Mouse (Mus musculus): ENCODE measurements around the gene Accsl. TPM values are rescaled to one million over a fixed set of nuclear protein-coding genes. Genes with fewer than 3 reads are reported as not detected.
A peak's percentile ranks its signal among the peaks of the same experiment; 100 is the strongest.

The Accsl gene
- polyA plus RNA-seq, 1 experiment = 1.3 TPM

DNA sequence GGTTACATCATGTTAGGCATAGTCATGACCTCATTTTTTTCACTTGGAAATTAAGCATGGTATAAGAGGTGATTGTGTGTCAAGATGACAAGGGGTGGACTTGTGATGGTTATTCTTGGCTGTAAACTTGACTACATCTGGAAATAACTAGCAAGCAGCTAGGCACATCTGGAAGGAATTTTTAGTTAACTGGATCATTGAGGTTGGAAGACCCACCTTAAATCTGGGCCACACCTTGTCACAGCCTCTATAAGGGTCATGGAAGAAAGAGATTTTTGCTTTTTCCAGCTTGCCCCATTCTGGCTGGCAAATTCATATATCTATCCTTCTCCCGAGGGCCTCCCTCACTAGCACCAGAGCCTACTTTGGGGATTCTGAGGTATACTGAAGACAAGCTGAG lies 17.7 kb downstream of the Accsl start:
- H3K4me3 ChIP-seq (ENCODE audit: low read depth, low read length) = no peak overlapping the region
- peaks cover 2% of the 10 kb centered on the region for H3K4me1 ChIP-seq (ENCODE audit: control insufficient read depth, insufficient read depth, low read length)
- no peaks in the 10 kb centered on the region for H3K9me3 ChIP-seq (replicated peaks; ENCODE audit: control insufficient read depth, insufficient read depth, low read length, poor library complexity, severe bottlenecking)
- H3K9ac ChIP-seq (ENCODE audit: low read depth, poor library complexity, severe bottlenecking) = no peak overlapping the region
- H3K36me3 ChIP-seq (ENCODE audit: control insufficient read depth, insufficient read depth, low read length, poor library complexity, severe bottlenecking) = no peaks in the 10 kb centered on the region
- H3K27me3 ChIP-seq (ENCODE audit: control insufficient read depth, insufficient read depth, low read length, poor library complexity, severe bottlenecking) = no peaks in the 10 kb centered on the region
- no peak for TF ChIP-seq POLR2A (IDR thresholded peaks at IDR 0.05; ENCODE audit: insufficient read depth, low read length)
- TF ChIP-seq CTCF (IDR thresholded peaks at IDR 0.05; ENCODE audit: low read depth, low read length) = no peak
- TF ChIP-seq EP300 (IDR thresholded peaks at IDR 0.05; ENCODE audit: insufficient read depth, low read depth, low read length) = no peak
- no peak overlapping the region for H3K27ac ChIP-seq (ENCODE audit: insufficient read depth, low read length)

DNA sequence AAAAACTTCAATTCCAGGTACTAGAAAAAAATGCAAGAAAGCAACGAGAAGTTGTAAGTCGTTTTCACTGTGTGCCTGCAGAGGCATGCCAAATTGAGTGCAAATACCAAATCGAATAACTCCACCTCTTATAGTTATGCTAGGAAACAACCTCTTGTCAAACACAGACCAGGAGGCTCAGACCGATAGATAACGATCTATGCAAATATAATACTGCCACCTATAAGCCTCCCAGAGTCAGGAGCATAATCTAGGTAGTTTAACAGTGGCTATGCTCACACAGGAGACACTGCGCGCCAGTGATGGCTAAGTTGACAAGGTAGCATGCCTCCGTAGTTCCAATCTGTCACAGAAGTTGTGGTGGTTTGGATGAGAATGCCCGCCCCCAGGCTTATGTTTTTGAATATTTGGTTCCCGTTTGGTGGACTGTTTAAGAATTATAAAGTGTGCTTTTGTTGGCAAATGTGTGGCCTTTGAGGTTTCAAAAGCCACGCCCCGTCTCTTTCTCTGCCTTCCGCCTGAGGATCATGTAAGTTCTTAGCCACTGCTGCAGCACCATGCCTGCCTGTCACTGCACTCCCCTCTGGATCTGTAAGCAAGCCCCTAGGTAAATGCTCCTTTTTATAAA lies 18.5 kb downstream of the Accsl start:
- Histone ChIP-seq H3K27me3 (ENCODE audit: control insufficient read depth, insufficient read depth, low read length, poor library complexity, severe bottlenecking) (no peaks in the 10 kb centered on the region), H3K27ac (ENCODE audit: insufficient read depth, low read length) (no peak overlapping the region), H3K9me3 (replicated peaks; ENCODE audit: control insufficient read depth, insufficient read depth, low read length, poor library complexity, severe bottlenecking) (no peaks in the 10 kb centered on the region), H3K4me1 (ENCODE audit: control insufficient read depth, insufficient read depth, low read length) (peaks cover 2% of the 10 kb centered on the region), H3K36me3 (ENCODE audit: control insufficient read depth, insufficient read depth, low read length, poor library complexity, severe bottlenecking) (no peaks in the 10 kb centered on the region), H3K9ac (ENCODE audit: low read depth, poor library complexity, severe bottlenecking) (no peak overlapping the region), H3K4me3 (ENCODE audit: low read depth, low read length) (no peak overlapping the region)
- TF ChIP-seq CTCF (IDR thresholded peaks at IDR 0.05; ENCODE audit: low read depth, low read length) (no peak), EP300 (IDR thresholded peaks at IDR 0.05; ENCODE audit: insufficient read depth, low read depth, low read length) (no peak), POLR2A (IDR thresholded peaks at IDR 0.05; ENCODE audit: insufficient read depth, low read length) (no peak)

DNA sequence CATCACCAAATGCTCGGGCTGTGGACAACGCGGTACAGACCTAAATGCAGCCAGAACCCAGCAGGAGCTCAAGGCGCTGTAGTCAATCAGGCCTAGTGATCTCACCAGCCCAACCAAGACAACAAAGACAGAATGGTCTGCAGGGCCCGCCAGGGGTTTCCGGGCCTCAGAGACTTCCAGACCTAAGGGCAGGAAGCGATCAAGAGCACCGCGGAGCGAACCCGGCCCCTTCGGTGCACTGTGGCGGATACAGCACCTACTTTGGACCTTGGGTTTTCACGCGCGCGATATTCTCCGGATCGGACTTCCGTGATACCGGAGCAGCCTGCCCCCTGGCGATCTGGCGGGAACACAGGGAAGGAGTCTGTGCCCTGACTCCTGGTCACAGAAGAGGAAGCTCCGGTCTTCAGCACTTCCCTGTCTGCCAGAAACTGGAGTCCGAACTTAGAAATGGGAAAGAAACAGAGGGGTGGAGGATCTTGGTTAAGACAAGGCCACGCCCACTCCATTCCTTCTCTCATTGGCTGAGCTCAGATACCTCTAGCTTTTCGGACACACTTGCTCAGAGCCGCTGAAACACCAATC lies 19.4 kb downstream of the Accsl start, which contains the start of gene Accs:
Gene Accs, minus strand, starts transcription at position 439 of the 585 bp plus-strand sequence.
- H3K9ac ChIP-seq (ENCODE audit: low read depth, poor library complexity, severe bottlenecking) = peak within 1 kb of the TSS; percentile 75
- peak within 1 kb of the TSS; percentile 11 for H3K27ac ChIP-seq (ENCODE audit: insufficient read depth, low read length)
- no peak for TF ChIP-seq EP300 (IDR thresholded peaks at IDR 0.05; ENCODE audit: insufficient read depth, low read depth, low read length)
- peak; percentile 32 for TF ChIP-seq CTCF (IDR thresholded peaks at IDR 0.05; ENCODE audit: low read depth, low read length)
- no peak for TF ChIP-seq POLR2A (IDR thresholded peaks at IDR 0.05; ENCODE audit: insufficient read depth, low read length)
- H3K36me3 ChIP-seq (ENCODE audit: control insufficient read depth, insufficient read depth, low read length, poor library complexity, severe bottlenecking) = no peaks in the 10 kb centered on the region
- H3K4me3 ChIP-seq (ENCODE audit: low read depth, low read length) = peak within 1 kb of the TSS; percentile 78
- H3K4me1 ChIP-seq (ENCODE audit: control insufficient read depth, insufficient read depth, low read length) = peaks cover 2% of the 10 kb centered on the region
- H3K27me3 ChIP-seq (ENCODE audit: control insufficient read depth, insufficient read depth, low read length, poor library complexity, severe bottlenecking) = no peaks in the 10 kb centered on the region
- H3K9me3 ChIP-seq (replicated peaks; ENCODE audit: control insufficient read depth, insufficient read depth, low read length, poor library complexity, severe bottlenecking) = no peaks in the 10 kb centered on the region

DNA sequence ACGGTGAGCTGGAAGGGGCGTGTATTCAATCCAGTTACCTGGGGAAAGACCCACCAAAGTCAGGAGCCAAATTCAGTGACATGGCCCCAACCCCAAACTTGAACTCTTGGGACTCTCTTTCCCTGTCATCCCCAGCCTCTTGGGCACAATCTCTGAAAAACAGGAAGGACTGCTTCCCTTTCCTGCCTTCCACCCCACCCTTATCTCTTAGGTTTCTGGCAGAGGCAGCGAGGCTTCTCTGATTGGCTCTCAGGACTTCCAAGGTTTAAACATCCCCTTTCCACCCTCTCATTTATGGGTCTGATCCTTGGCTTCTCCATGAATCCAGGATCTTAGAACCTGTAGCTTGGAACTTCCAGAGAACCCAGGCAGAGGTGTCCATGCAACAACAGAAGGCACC lies 27.6 kb downstream of the Accsl start:
- Histone ChIP-seq H3K9me3 (replicated peaks; ENCODE audit: control insufficient read depth, insufficient read depth, low read length, poor library complexity, severe bottlenecking) (no peaks in the 10 kb centered on the region), H3K36me3 (ENCODE audit: control insufficient read depth, insufficient read depth, low read length, poor library complexity, severe bottlenecking) (no peaks in the 10 kb centered on the region), H3K9ac (ENCODE audit: low read depth, poor library complexity, severe bottlenecking) (no peak overlapping the region), H3K4me1 (ENCODE audit: control insufficient read depth, insufficient read depth, low read length) (no peaks in the 10 kb centered on the region), H3K27me3 (ENCODE audit: control insufficient read depth, insufficient read depth, low read length, poor library complexity, severe bottlenecking) (no peaks in the 10 kb centered on the region), H3K27ac (ENCODE audit: insufficient read depth, low read length) (no peak overlapping the region), H3K4me3 (ENCODE audit: low read depth, low read length) (no peak overlapping the region)
- TF ChIP-seq EP300 (IDR thresholded peaks at IDR 0.05; ENCODE audit: insufficient read depth, low read depth, low read length) (no peak), CTCF (IDR thresholded peaks at IDR 0.05; ENCODE audit: low read depth, low read length) (no peak), POLR2A (IDR thresholded peaks at IDR 0.05; ENCODE audit: insufficient read depth, low read length) (no peak)

DNA sequence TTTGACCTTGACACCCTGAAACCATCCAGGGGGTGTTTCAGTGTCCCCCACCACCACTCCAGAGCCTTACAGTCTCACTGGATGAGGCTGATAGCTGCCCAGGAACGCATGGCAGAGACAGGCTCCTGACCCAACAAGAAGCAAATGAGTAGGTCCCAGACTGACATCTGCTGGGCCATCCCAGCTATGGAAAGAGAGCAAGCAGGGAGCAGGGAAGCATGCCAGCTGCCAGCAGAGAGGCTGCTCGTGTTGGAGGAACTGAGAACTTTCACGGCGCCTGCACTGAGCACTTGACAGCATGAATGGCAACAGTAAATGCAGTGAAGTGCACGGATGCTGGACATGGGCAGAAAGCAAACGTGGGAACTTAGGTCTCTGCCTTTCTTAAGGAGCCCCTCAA lies 28.8 kb downstream of the Accsl start:
- H3K4me1 ChIP-seq (ENCODE audit: control insufficient read depth, insufficient read depth, low read length) = no peaks in the 10 kb centered on the region
- H3K9me3 ChIP-seq (replicated peaks; ENCODE audit: control insufficient read depth, insufficient read depth, low read length, poor library complexity, severe bottlenecking) = no peaks in the 10 kb centered on the region
- H3K9ac ChIP-seq (ENCODE audit: low read depth, poor library complexity, severe bottlenecking) = no peak overlapping the region
- no peaks in the 10 kb centered on the region for H3K27me3 ChIP-seq (ENCODE audit: control insufficient read depth, insufficient read depth, low read length, poor library complexity, severe bottlenecking)
- H3K4me3 ChIP-seq (ENCODE audit: low read depth, low read length) = no peak overlapping the region
- TF ChIP-seq CTCF (IDR thresholded peaks at IDR 0.05; ENCODE audit: low read depth, low read length) (no peak), POLR2A (IDR thresholded peaks at IDR 0.05; ENCODE audit: insufficient read depth, low read length) (no peak), EP300 (IDR thresholded peaks at IDR 0.05; ENCODE audit: insufficient read depth, low read depth, low read length) (no peak)
- H3K36me3 ChIP-seq (ENCODE audit: control insufficient read depth, insufficient read depth, low read length, poor library complexity, severe bottlenecking) = no peaks in the 10 kb centered on the region
- H3K27ac ChIP-seq (ENCODE audit: insufficient read depth, low read length) = no peak overlapping the region

DNA sequence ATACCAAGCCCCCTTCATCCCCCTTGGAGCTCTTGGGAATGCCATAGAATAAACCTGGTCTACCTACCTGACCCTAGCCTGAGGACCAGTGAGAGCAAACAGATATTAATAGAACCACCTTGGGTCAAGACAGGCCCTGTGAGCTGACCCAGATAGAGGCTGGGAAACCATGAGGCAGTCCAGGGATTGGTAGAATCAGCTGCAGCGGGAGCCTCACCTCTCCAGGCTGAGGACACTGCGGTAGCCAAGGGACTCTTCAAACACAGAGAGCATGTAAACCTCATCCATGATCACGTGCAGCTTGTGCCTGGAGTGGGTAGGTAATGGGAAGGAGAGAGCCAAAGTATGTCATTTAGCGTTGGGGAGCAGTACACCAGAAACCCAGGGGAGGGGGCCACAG lies 30.0 kb downstream of the Accsl start:
- Histone ChIP-seq H3K27ac (ENCODE audit: insufficient read depth, low read length) (no peak overlapping the region), H3K4me3 (ENCODE audit: low read depth, low read length) (no peak overlapping the region), H3K9me3 (replicated peaks; ENCODE audit: control insufficient read depth, insufficient read depth, low read length, poor library complexity, severe bottlenecking) (no peaks in the 10 kb centered on the region), H3K27me3 (ENCODE audit: control insufficient read depth, insufficient read depth, low read length, poor library complexity, severe bottlenecking) (no peaks in the 10 kb centered on the region), H3K4me1 (ENCODE audit: control insufficient read depth, insufficient read depth, low read length) (no peaks in the 10 kb centered on the region), H3K9ac (ENCODE audit: low read depth, poor library complexity, severe bottlenecking) (no peak overlapping the region), H3K36me3 (ENCODE audit: control insufficient read depth, insufficient read depth, low read length, poor library complexity, severe bottlenecking) (no peaks in the 10 kb centered on the region)
- TF ChIP-seq CTCF (IDR thresholded peaks at IDR 0.05; ENCODE audit: low read depth, low read length) (no peak), POLR2A (IDR thresholded peaks at IDR 0.05; ENCODE audit: insufficient read depth, low read length) (no peak), EP300 (IDR thresholded peaks at IDR 0.05; ENCODE audit: insufficient read depth, low read depth, low read length) (no peak)

Measured in ES-Bruce4 (cell line).